Mouse (Mus musculus) myocyte (in vitro differentiated cells): ENCODE results near the gene Lep. TPM values are rescaled to one million over a fixed set of nuclear protein-coding genes. Genes with fewer than 3 reads are reported as not detected.

Experiments used
- H3K27me3 ChIP-seq: one replicate; pipeline ENCODE4 v1.6.1; 2011; ENCODE audit not compliant: control insufficient read depth, insufficient read depth, insufficient read length
- H3K36me3 ChIP-seq: one replicate; pipeline ENCODE4 v1.6.1; 2011; ENCODE audit not compliant: control insufficient read depth, insufficient read depth
- H3K4me2 ChIP-seq: one replicate; pipeline ENCODE4 v1.6.1; 2011; ENCODE audit warnings: low read depth, control low read depth
- H3K4me3 ChIP-seq: one replicate; pipeline ENCODE4 v1.5.1; 2011; ENCODE audit warnings: mild to moderate bottlenecking, control low read depth, moderate library complexity
- H3K79me2 ChIP-seq: one replicate; pipeline ENCODE4 v1.6.1; 2011; ENCODE audit not compliant: control insufficient read depth, insufficient read depth
- H3ac ChIP-seq: one replicate; pipeline ENCODE4 v1.6.1; 2011; ENCODE audit not compliant: control insufficient read depth, insufficient read length
- CEBPB ChIP-seq: IDR thresholded peaks from 2 replicates; pipeline ENCODE4 v1.6.1; 2011; ENCODE audit warnings: mild to moderate bottlenecking, moderate library complexity; ENCODE audit not compliant: poor library complexity, insufficient read depth, severe bottlenecking
- E2F4 ChIP-seq: IDR thresholded peaks from one replicate; pipeline ENCODE4 v1.6.1; 2011; ENCODE audit warnings: mild to moderate bottlenecking, control low read depth, moderate library complexity; ENCODE audit not compliant: insufficient read depth
- MAX ChIP-seq: IDR thresholded peaks from one replicate; pipeline ENCODE4 v1.6.1; 2011; ENCODE audit warnings: low read depth, mild to moderate bottlenecking, control low read depth
- MYOD1 ChIP-seq, 3 experiments: IDR thresholded peaks; one replicate each; pipeline ENCODE4 v1.6.1; 2011; ENCODE audit warnings: control low read depth in 2 of 3, low read depth in 2 of 3, mild to moderate bottlenecking in 2 of 3, moderate library complexity in 1 of 3; ENCODE audit not compliant: insufficient read length in 2 of 3, control insufficient read depth in 1 of 3
- MYOG ChIP-seq, 3 experiments: IDR thresholded peaks; one replicate each; pipeline ENCODE4 v1.6.1; 2011; ENCODE audit warnings: control low read depth in 2 of 3, low read depth in 2 of 3, mild to moderate bottlenecking in 2 of 3; ENCODE audit not compliant: insufficient read length in 2 of 3, control insufficient read depth in 1 of 3, insufficient read depth in 1 of 3
- POLR2A ChIP-seq: IDR thresholded peaks from one replicate; pipeline ENCODE4 v1.6.1; 2011; ENCODE audit warnings: low read depth, mild to moderate bottlenecking, control low read depth, moderate library complexity; ENCODE audit not compliant: insufficient read length
- POLR2AphosphoS2 ChIP-seq: IDR thresholded peaks from one replicate; pipeline ENCODE4 v1.6.1; 2011; ENCODE audit warnings: low read depth, control low read depth; ENCODE audit not compliant: insufficient read length
- REST ChIP-seq: IDR thresholded peaks from one replicate; pipeline ENCODE4 v1.6.1; 2011; ENCODE audit warnings: mild to moderate bottlenecking, control low read depth, moderate library complexity; ENCODE audit not compliant: insufficient read depth, insufficient read length
- SRF ChIP-seq: IDR thresholded peaks from one replicate; pipeline ENCODE4 v1.6.1; 2011; ENCODE audit warnings: low read depth; ENCODE audit not compliant: control insufficient read depth, insufficient read length
- TCF12 ChIP-seq: IDR thresholded peaks from one replicate; pipeline ENCODE4 v1.6.1; 2011; ENCODE audit warnings: mild to moderate bottlenecking, control low read depth; ENCODE audit not compliant: poor library complexity, insufficient read depth, severe bottlenecking
- TCF3 ChIP-seq: IDR thresholded peaks from one replicate; pipeline ENCODE4 v1.6.1; 2011; ENCODE audit warnings: low read depth, control low read depth; ENCODE audit not compliant: insufficient read length
- USF1 ChIP-seq: IDR thresholded peaks from one replicate; pipeline ENCODE4 v1.6.1; 2011; ENCODE audit warnings: low read depth, mild to moderate bottlenecking, control low read depth, moderate library complexity
- polyA plus RNA-seq: library from polyadenylated mRNA; unstranded; fragments of >200 nt; fragmentation: generic; extraction: Trizol; gene quantifications from one replicate; pipeline ENCODE4 v1.2.1, GENCODE M21; 2012; ENCODE audit warnings: missing spikeins

The Lep gene
- polyA plus RNA-seq, 1 experiment = not detected

- no peak for TF ChIP-seq USF1
- Histone ChIP-seq H3K27me3 (no peaks in the 10 kb centered on the region), H3K36me3 (no peaks in the 10 kb centered on the region), H3K4me3 (no peak overlapping the region), H3K79me2 (no peaks in the 10 kb centered on the region), H3ac (no peak overlapping the region), H3K4me2 (peak overlapping the region; percentile 46)
Measured at GRCm38 (mm10) chr6:29025796-29026482, 34.1 kb upstream of the Lep start.

DNA sequence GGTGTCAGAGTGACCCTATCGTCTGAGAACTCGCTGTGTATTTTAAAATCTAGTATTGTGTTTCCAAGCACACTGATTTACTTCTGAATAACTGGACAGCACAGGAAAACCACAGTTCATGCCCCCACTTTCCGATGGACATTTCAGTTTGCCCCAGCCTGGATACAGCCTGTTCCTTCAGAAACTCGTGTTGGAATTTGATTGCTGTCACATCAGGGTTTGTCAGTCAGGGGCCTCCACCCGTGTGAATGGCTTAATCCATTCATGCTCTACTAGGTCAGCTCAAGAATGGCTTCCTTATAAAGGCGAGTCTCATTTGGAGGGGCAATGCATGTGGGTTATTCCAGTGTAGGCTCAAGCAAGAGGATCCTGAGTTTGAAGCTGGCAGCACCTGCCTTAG, 33.3 kb upstream of the Lep start:
- H3ac ChIP-seq = no peak overlapping the region
- H3K4me3 ChIP-seq = no peak overlapping the region
- no peaks in the 10 kb centered on the region for H3K36me3 ChIP-seq
- TF ChIP-seq POLR2AphosphoS2 (no peak), TCF12 (no peak), POLR2A (no peak), CEBPB (no peak)
- no peaks in the 10 kb centered on the region for H3K27me3 ChIP-seq
- H3K79me2 ChIP-seq = no peaks in the 10 kb centered on the region
- H3K4me2 ChIP-seq = peak overlapping the region; percentile 46

DNA sequence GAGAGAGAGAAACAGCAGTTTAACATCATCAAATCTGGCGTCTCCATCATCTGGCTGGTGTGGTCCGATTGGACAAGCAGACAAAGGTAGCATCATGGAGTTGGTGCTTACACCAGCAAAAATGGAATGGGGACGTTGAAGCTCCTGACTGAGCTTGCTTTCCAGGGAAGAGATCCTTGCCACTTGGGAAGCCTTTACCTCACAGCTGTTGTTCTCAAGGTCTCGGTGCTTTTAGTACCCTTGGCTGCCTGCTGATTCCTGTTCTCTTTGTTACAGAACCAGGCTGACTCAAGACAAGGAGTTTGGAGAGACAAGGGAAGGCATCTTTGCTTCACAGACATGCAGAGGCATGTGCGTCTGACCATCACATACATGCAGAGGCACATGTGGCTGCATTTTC, 31.9 kb upstream of the Lep start:
- TF ChIP-seq MYOG (IDR thresholded peaks at IDR 0.05; ENCODE audit: control insufficient read depth in 1 of 3, insufficient read depth in 1 of 3, insufficient read length in 2 of 3, low read depth in 2 of 3) = no peak
- TF ChIP-seq E2F4 = no peak
- TF ChIP-seq MAX = no peak
- no peak for TF ChIP-seq SRF
- Histone ChIP-seq H3K4me3 (no peak overlapping the region), H3ac (no peak overlapping the region), H3K27me3 (no peaks in the 10 kb centered on the region), H3K36me3 (no peaks in the 10 kb centered on the region), H3K4me2 (no peak overlapping the region), H3K79me2 (no peaks in the 10 kb centered on the region)

DNA sequence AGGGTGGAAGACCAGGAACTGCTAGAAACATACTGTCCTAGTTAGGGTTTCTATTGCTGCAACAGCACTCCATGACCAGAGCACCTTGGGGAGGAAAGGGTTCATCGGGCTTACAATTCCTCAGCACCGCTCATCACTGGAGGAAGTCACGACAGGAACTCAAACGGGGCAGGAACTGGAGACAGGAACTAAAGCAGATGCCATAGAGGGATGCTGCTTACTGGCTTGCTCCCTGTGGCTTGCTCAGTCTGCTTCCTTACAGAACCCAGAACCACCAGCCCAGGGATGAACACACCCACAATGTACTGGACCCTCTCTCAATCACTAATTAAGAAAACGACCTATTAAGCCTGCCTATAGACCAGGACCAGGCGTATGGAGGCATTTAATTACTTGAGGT, 30.5 kb upstream of the Lep start:
- Histone ChIP-seq H3K79me2 (no peaks in the 10 kb centered on the region), H3ac (no peak overlapping the region), H3K36me3 (no peaks in the 10 kb centered on the region), H3K4me3 (no peak overlapping the region), H3K27me3 (peaks cover 5% of the 10 kb centered on the region), H3K4me2 (no peak overlapping the region)
- TF ChIP-seq TCF3 (no peak), MYOD1 (IDR thresholded peaks at IDR 0.05; ENCODE audit: control insufficient read depth in 1 of 3, insufficient read length in 2 of 3, low read depth in 2 of 3) (no peak), CEBPB (no peak), SRF (no peak), POLR2A (no peak), USF1 (no peak), MYOG (IDR thresholded peaks at IDR 0.05; ENCODE audit: control insufficient read depth in 1 of 3, insufficient read depth in 1 of 3, insufficient read length in 2 of 3, low read depth in 2 of 3) (no peak), MAX (no peak), E2F4 (no peak), POLR2AphosphoS2 (no peak), TCF12 (no peak), REST (no peak)

GRCm38 (mm10) chr6:29031216-29031615, 28.8 kb upstream of the Lep start:
- Histone ChIP-seq H3K79me2 (no peaks in the 10 kb centered on the region), H3K27me3 (peaks cover 5% of the 10 kb centered on the region), H3K36me3 (no peaks in the 10 kb centered on the region), H3K4me3 (no peak overlapping the region), H3K4me2 (no peak overlapping the region), H3ac (no peak overlapping the region)
- TF ChIP-seq MYOG (IDR thresholded peaks at IDR 0.05; ENCODE audit: control insufficient read depth in 1 of 3, insufficient read depth in 1 of 3, insufficient read length in 2 of 3, low read depth in 2 of 3) (no peak), TCF3 (no peak), POLR2A (no peak), REST (no peak), TCF12 (no peak), E2F4 (no peak), SRF (no peak), MYOD1 (IDR thresholded peaks at IDR 0.05; ENCODE audit: control insufficient read depth in 1 of 3, insufficient read length in 2 of 3, low read depth in 2 of 3) (no peak), POLR2AphosphoS2 (no peak), USF1 (no peak), CEBPB (no peak), MAX (no peak)
